Mouse (Mus musculus): ENCODE data around the gene Plau. TPM values are rescaled to one million over a fixed set of nuclear protein-coding genes. Genes with fewer than 3 reads are reported as not detected.

Gene Plau
- polyA plus RNA-seq (2012; rRNA removed): 0.73 and 1.2 TPM in 2 replicates

- TF ChIP-seq CTCF (IDR thresholded peaks at IDR 0.05; ENCODE audit: control insufficient read depth, insufficient read depth, insufficient replicate concordance, low read depth, low read length): no peak
- TF ChIP-seq POLR2A (IDR thresholded peaks at IDR 0.05; ENCODE audit: control insufficient read depth, low read depth, low read length): no peak
- Histone ChIP-seq H3K27me3 (ENCODE audit: control insufficient read depth, insufficient read depth, low read length) (no peaks in the 10 kb centered on the region), H3K4me3 (ENCODE audit: control insufficient read depth, low read depth, low read length) (peak within 1 kb of the TSS; percentile 74), H3K36me3 (ENCODE audit: control insufficient read depth, insufficient read depth, low read length) (no peaks in the 10 kb centered on the region), H3K4me1 (ENCODE audit: control insufficient read depth, insufficient read depth, low read length) (peaks cover 5% of the 10 kb centered on the region), H3K27ac (ENCODE audit: control insufficient read depth, insufficient read depth, low read depth, low read length) (no peak within 1 kb of the TSS)
These were observed at the start of gene Plau for GRCm38 (mm10) chr14:20836171-20836904. Gene Plau (plus strand): TSS chr14:20836660.

DNA sequence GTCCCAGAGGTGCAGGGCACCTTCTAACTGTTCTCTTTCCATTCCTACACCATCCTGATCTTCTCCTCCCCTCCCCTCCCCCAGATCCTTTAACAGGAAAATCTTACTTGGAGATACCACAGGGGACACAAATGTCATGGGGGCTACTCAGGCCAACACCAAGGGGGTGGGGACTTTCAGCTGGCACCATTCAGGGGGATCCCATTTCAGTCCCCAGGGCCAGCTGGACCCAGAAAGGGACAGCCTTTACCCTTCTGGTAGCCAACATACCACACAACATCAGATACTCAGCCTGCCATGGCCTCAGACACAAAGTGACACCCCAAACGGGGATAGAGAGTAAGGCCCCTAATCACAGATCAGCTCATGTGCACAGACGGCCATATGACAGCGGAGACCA lies 48.3 kb upstream of the Plau start:
- Histone ChIP-seq H3K4me1 (ENCODE audit: control insufficient read depth, insufficient read depth, low read length) (peaks cover 28% of the 10 kb centered on the region), H3K4me3 (ENCODE audit: control insufficient read depth, low read depth, low read length) (no peak overlapping the region), H3K27ac (ENCODE audit: control insufficient read depth, insufficient read depth, low read depth, low read length) (no peak overlapping the region), H3K27me3 (ENCODE audit: control insufficient read depth, insufficient read depth, low read length) (no peaks in the 10 kb centered on the region; the same call in 1 of the 2 replicates), H3K36me3 (ENCODE audit: control insufficient read depth, insufficient read depth, low read length) (no peaks in the 10 kb centered on the region)
- TF ChIP-seq CTCF (IDR thresholded peaks at IDR 0.05; ENCODE audit: control insufficient read depth, insufficient read depth, insufficient replicate concordance, low read depth, low read length) (no peak), POLR2A (IDR thresholded peaks at IDR 0.05; ENCODE audit: control insufficient read depth, low read depth, low read length) (no peak)

GRCm38 (mm10) chr14:20789593-20789992 lies 46.9 kb upstream of the Plau start:
- TF ChIP-seq POLR2A (IDR thresholded peaks at IDR 0.05; ENCODE audit: control insufficient read depth, low read depth, low read length) (no peak), CTCF (IDR thresholded peaks at IDR 0.05; ENCODE audit: control insufficient read depth, insufficient read depth, insufficient replicate concordance, low read depth, low read length) (no peak)
- H3K4me3 ChIP-seq (ENCODE audit: control insufficient read depth, low read depth, low read length): no peak overlapping the region
- no peaks in the 10 kb centered on the region for H3K36me3 ChIP-seq (ENCODE audit: control insufficient read depth, insufficient read depth, low read length)
- no peak overlapping the region for H3K27ac ChIP-seq (ENCODE audit: control insufficient read depth, insufficient read depth, low read depth, low read length)
- H3K4me1 ChIP-seq (ENCODE audit: control insufficient read depth, insufficient read depth, low read length): peaks cover 28% of the 10 kb centered on the region
- H3K27me3 ChIP-seq (ENCODE audit: control insufficient read depth, insufficient read depth, low read length): no peaks in the 10 kb centered on the region; the same call in 1 of the 2 replicates

- no peaks in the 10 kb centered on the region; the same call in 1 of the 2 replicates for H3K27me3 ChIP-seq (ENCODE audit: control insufficient read depth, insufficient read depth, low read length)
- H3K4me1 ChIP-seq (ENCODE audit: control insufficient read depth, insufficient read depth, low read length): peaks cover 21% of the 10 kb centered on the region
- TF ChIP-seq POLR2A (IDR thresholded peaks at IDR 0.05; ENCODE audit: control insufficient read depth, low read depth, low read length) (no peak), CTCF (IDR thresholded peaks at IDR 0.05; ENCODE audit: control insufficient read depth, insufficient read depth, insufficient replicate concordance, low read depth, low read length) (no peak)
- H3K27ac ChIP-seq (ENCODE audit: control insufficient read depth, insufficient read depth, low read depth, low read length): no peak overlapping the region
- no peaks in the 10 kb centered on the region for H3K36me3 ChIP-seq (ENCODE audit: control insufficient read depth, insufficient read depth, low read length)
- H3K4me3 ChIP-seq (ENCODE audit: control insufficient read depth, low read depth, low read length): no peak overlapping the region
These were observed 46.0 kb upstream of the Plau start for GRCm38 (mm10) chr14:20790445-20790844.

DNA sequence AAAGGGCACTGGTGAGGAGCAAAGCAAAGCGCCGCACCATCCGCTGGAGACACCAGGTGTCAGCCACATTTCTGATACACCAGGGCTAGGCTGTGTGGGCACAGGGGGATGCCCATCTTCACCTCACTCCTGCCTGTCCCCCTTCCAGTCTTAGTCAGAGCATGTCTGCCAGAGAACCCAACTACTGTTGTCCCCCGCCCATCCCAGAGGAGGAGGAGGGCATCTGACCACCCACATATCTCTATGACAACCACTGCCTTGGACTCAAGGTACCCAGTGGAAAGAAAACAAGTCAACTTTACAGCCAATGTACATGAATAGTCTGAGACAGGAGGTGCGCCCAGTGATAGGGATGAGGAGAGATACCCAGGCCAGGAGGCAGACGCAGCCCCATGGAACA lies 45.5 kb upstream of the Plau start:
- H3K27me3 ChIP-seq (ENCODE audit: control insufficient read depth, insufficient read depth, low read length): no peaks in the 10 kb centered on the region; the same call in 1 of the 2 replicates
- H3K27ac ChIP-seq (ENCODE audit: control insufficient read depth, insufficient read depth, low read depth, low read length): no peak overlapping the region
- TF ChIP-seq POLR2A (IDR thresholded peaks at IDR 0.05; ENCODE audit: control insufficient read depth, low read depth, low read length) (no peak), CTCF (IDR thresholded peaks at IDR 0.05; ENCODE audit: control insufficient read depth, insufficient read depth, insufficient replicate concordance, low read depth, low read length) (no peak)
- H3K4me1 ChIP-seq (ENCODE audit: control insufficient read depth, insufficient read depth, low read length): peaks cover 18% of the 10 kb centered on the region
- no peaks in the 10 kb centered on the region for H3K36me3 ChIP-seq (ENCODE audit: control insufficient read depth, insufficient read depth, low read length)
- H3K4me3 ChIP-seq (ENCODE audit: control insufficient read depth, low read depth, low read length): no peak overlapping the region

DNA sequence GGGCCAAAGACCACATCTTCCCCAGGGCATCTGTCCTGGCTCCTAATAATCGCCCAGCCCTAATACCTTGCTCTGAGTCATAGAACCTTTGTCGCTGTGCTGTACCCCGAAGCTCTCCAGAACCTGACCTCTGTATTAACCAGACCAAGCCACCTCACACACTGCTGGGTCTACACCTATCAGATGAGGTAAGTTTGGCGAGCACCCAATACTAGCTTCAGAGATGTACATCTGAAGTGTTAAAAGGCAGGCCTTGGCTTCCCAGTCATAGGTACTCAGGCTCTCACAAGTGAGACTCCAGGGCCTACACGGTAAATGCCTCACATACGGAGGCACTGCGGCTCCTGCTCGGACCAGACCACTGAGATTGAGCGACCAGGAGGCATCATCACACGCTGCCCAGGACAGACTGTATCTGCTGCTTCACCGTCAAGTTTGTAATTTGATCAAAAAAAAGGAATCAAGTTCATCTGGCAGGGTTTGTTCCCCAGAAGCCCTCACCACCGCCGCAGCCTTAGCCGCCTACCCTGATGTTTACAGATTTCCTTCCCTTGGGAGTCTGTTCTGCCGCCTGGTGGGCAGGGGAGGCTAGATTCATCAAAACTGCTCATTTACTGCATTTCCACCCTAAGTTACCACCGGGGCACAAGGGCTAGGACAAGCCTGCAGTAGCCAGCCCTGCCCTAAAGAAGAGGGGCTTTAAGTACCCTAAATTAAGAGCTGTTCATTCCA lies 44.8 kb upstream of the Plau start:
- Histone ChIP-seq H3K4me1 (ENCODE audit: control insufficient read depth, insufficient read depth, low read length) (peaks cover 11% of the 10 kb centered on the region), H3K4me3 (ENCODE audit: control insufficient read depth, low read depth, low read length) (no peak overlapping the region), H3K36me3 (ENCODE audit: control insufficient read depth, insufficient read depth, low read length) (no peaks in the 10 kb centered on the region), H3K27me3 (ENCODE audit: control insufficient read depth, insufficient read depth, low read length) (no peaks in the 10 kb centered on the region; the same call in 1 of the 2 replicates), H3K27ac (ENCODE audit: control insufficient read depth, insufficient read depth, low read depth, low read length) (no peak overlapping the region)
- no peak for TF ChIP-seq POLR2A (IDR thresholded peaks at IDR 0.05; ENCODE audit: control insufficient read depth, low read depth, low read length)
- TF ChIP-seq CTCF (IDR thresholded peaks at IDR 0.05; ENCODE audit: control insufficient read depth, insufficient read depth, insufficient replicate concordance, low read depth, low read length): no peak

- Histone ChIP-seq H3K27ac (ENCODE audit: control insufficient read depth, insufficient read depth, low read depth, low read length) (no peak overlapping the region), H3K36me3 (ENCODE audit: control insufficient read depth, insufficient read depth, low read length) (no peaks in the 10 kb centered on the region)
These were observed 44.1 kb upstream of the Plau start for GRCm38 (mm10) chr14:20792243-20792921.

More at GRCm38 (mm10) chr14:20792243-20792921, 44.1 kb upstream of the Plau start:
- Histone ChIP-seq H3K4me1 (ENCODE audit: control insufficient read depth, insufficient read depth, low read length) (peaks cover 11% of the 10 kb centered on the region), H3K4me3 (ENCODE audit: control insufficient read depth, low read depth, low read length) (no peak overlapping the region; the same call in 1 of the 2 replicates), H3K27me3 (ENCODE audit: control insufficient read depth, insufficient read depth, low read length) (no peaks in the 10 kb centered on the region; the same call in 1 of the 2 replicates)
- TF ChIP-seq CTCF (IDR thresholded peaks at IDR 0.05; ENCODE audit: control insufficient read depth, insufficient read depth, insufficient replicate concordance, low read depth, low read length) (no peak), POLR2A (IDR thresholded peaks at IDR 0.05; ENCODE audit: control insufficient read depth, low read depth, low read length) (no peak)

Data from testis, adult 2 months (tissue).